In genomic region chr9:106242813-106243488, GRCm38 (mm10) we compare ENCODE assay signal across 8 mouse cellular contexts. TPM values are rescaled to one million over a fixed set of nuclear protein-coding genes. Genes with fewer than 3 reads are reported as not detected.
A peak's percentile ranks its signal among the peaks of the same experiment; 100 is the strongest.
DNase-seq lines count a peak whose midpoint lies in the region; ATAC-seq lines count a peak whose summit lies in the region.

No protein-coding gene starts in this region.

- H3K9me3 ChIP-seq in heart, embryonic 10.5 days = no peaks in the 10 kb centered on the region
- H3K9me3 ChIP-seq in liver, embryonic 15.5 days (replicated peaks) = no peaks in the 10 kb centered on the region

- peaks cover 57% of the 10 kb centered on the region for H3K36me3 ChIP-seq in heart, embryonic 10.5 days
- H3K36me3 ChIP-seq in liver, embryonic 15.5 days (replicated peaks) = peaks cover 40% of the 10 kb centered on the region

- WGBS in heart, embryonic 10.5 days = 58% methylated on average over 19 of the region's 19 CpGs
- 45% methylated on average over 19 of the region's 19 CpGs for WGBS in liver, embryonic 15.5 days (ENCODE audit: insufficient replicate concordance)

- H3K9ac ChIP-seq in liver, embryonic 15.5 days = no peak overlapping the region

- no peak overlapping the region for H3K4me3 ChIP-seq in heart, embryonic 10.5 days
- no peak overlapping the region for H3K4me3 ChIP-seq in liver, embryonic 15.5 days (replicated peaks)

- H3K27ac ChIP-seq in heart, embryonic 10.5 days = peak overlapping the region; percentile 67
- peak overlapping the region; percentile 63 for H3K27ac ChIP-seq in liver, embryonic 15.5 days (replicated peaks)

- no peak for ATAC-seq in liver, embryonic 15.5 days (ENCODE audit: insufficient read depth)

- peak overlapping the region; percentile 19; the same call in 1 of the 2 replicates for H3K4me2 ChIP-seq in liver, embryonic 15.5 days

- peak; percentile 68 to 86 for DNase-seq in adrenal gland, adult (ENCODE audit: inconsistent age in 2 of 2, low spot score in 1 of 2)
- DNase-seq in adrenal gland, adult 8-10 months = no peak
- peak; percentile 68 for DNase-seq in adrenal gland, postnatal 36 days
- DNase-seq in heart, embryonic 10.5 days (ENCODE audit: low spot score) = no peak
- DNase-seq in T-cell, adult 2 months (ENCODE audit: low spot score) = no peak
- DNase-seq in spleen, postnatal 14 days (ENCODE audit: low spot score in 2 of 2) = no peak
- no peak for DNase-seq in right cerebral cortex, adult 18-20 months

- peaks cover 28% of the 10 kb centered on the region for H3K4me1 ChIP-seq in heart, embryonic 10.5 days
- peaks cover 21% of the 10 kb centered on the region for H3K4me1 ChIP-seq in liver, embryonic 15.5 days (replicated peaks)

- no peaks in the 10 kb centered on the region for H3K27me3 ChIP-seq in heart, embryonic 10.5 days (ENCODE audit: insufficient read depth, poor library complexity, severe bottlenecking)
- no peaks in the 10 kb centered on the region for H3K27me3 ChIP-seq in liver, embryonic 15.5 days

RNA-seq across cellular contexts. Expression of gene Alas1, which starts 5.5 kb away (rescaled TPM):
- 1,000 to 10,000 TPM in 3 of 4 experiments, 100 to 1,000 TPM in 1; 739 to 2,154 (median 1,752) TPM for total RNA-seq in adrenal gland, adult 8-10 months (2022)
- 1,000 to 10,000 TPM; 1,599 to 3,152 TPM for total RNA-seq in adrenal gland, postnatal 36 days (2021)
- polyA plus RNA-seq in heart, embryonic 10.5 days (2016; fragmentation: Nextera tagmentation; extraction: Ambion mirVana) = 96.9 and 120 TPM in 2 replicates
- polyA plus RNA-seq in liver, embryonic 15.5 days (2015; fragmentation: Nextera tagmentation; extraction: Ambion mirVana) = 52.6 and 59.6 TPM in 2 replicates

RNA-seq across cellular contexts. Expression of gene Tlr9, which starts 20.6 kb away (rescaled TPM):
- total RNA-seq in adrenal gland, adult 8-10 months (2022) = 1 to 10 TPM in 3 of 4 experiments, under 1 TPM in 1; 0.98 to 2.7 (median 1.5) TPM
- total RNA-seq in adrenal gland, postnatal 36 days (2021) = under 1 TPM; 0.89 TPM
- polyA plus RNA-seq in heart, embryonic 10.5 days (2016; fragmentation: Nextera tagmentation; extraction: Ambion mirVana) = not detected in 2 replicates
- polyA plus RNA-seq in liver, embryonic 15.5 days (2015; fragmentation: Nextera tagmentation; extraction: Ambion mirVana) = 0.03 and 0.07 TPM in 2 replicates

RNA-seq across cellular contexts. Expression of gene Poc1a, which starts 37.9 kb away (rescaled TPM):
- total RNA-seq in adrenal gland, adult 8-10 months (2022) = 1 to 10 TPM; 3.9 to 6.5 (median 5.5) TPM
- 1 to 10 TPM; 3.6 to 5.6 TPM for total RNA-seq in adrenal gland, postnatal 36 days (2021)
- polyA plus RNA-seq in heart, embryonic 10.5 days (2016; fragmentation: Nextera tagmentation; extraction: Ambion mirVana) = 36.5 and 42.3 TPM in 2 replicates
- polyA plus RNA-seq in liver, embryonic 15.5 days (2015; fragmentation: Nextera tagmentation; extraction: Ambion mirVana) = 23.1 and 25.1 TPM in 2 replicates

RNA-seq across cellular contexts. Expression of gene Twf2, which starts 40.0 kb away (rescaled TPM):
- 100 to 1,000 TPM in 3 of 4 experiments, 10 to 100 TPM in 1; 92.9 to 136 (median 118) TPM for total RNA-seq in adrenal gland, adult 8-10 months (2022)
- total RNA-seq in adrenal gland, postnatal 36 days (2021) = 100 to 1,000 TPM in 1 of 2 experiments, 10 to 100 TPM in 1; 64.8 to 117 TPM
- 70.5 and 77.2 TPM in 2 replicates for polyA plus RNA-seq in heart, embryonic 10.5 days (2016; fragmentation: Nextera tagmentation; extraction: Ambion mirVana)
- polyA plus RNA-seq in liver, embryonic 15.5 days (2015; fragmentation: Nextera tagmentation; extraction: Ambion mirVana) = 23.5 and 23.8 TPM in 2 replicates

RNA-seq across cellular contexts. Expression of gene Ppm1m, which starts 43.4 kb away (rescaled TPM):
- total RNA-seq in adrenal gland, adult 8-10 months (2022) = 100 to 1,000 TPM in 3 of 4 experiments, 10 to 100 TPM in 1; 95.9 to 143 (median 121) TPM
- 100 to 1,000 TPM in 1 of 2 experiments, 10 to 100 TPM in 1; 90.8 to 117 TPM for total RNA-seq in adrenal gland, postnatal 36 days (2021)
- 36.4 and 45.0 TPM in 2 replicates for polyA plus RNA-seq in heart, embryonic 10.5 days (2016; fragmentation: Nextera tagmentation; extraction: Ambion mirVana)
- 11.7 and 13.6 TPM in 2 replicates for polyA plus RNA-seq in liver, embryonic 15.5 days (2015; fragmentation: Nextera tagmentation; extraction: Ambion mirVana)

Comparison
In these comparisons a context has a peak if more than half of its experiments do, and no peak if none do; other contexts are left out.
1. DNase-seq: peak in adrenal gland, adult (2 of 2) and adrenal gland, postnatal 36 days (2 of 2); none in adrenal gland, adult 8-10 months (single experiment), heart, embryonic 10.5 days (single experiment), T-cell, adult 2 months (single experiment), spleen, postnatal 14 days (0 of 2) and right cerebral cortex, adult 18-20 months (single experiment).